Mouse (Mus musculus): Measurements from ENCODE around the gene 1700056E22Rik. TPM values are rescaled to one million over a fixed set of nuclear protein-coding genes. Genes with fewer than 3 reads are reported as not detected.

The 1700056E22Rik gene
- 1.9 and 2.5 TPM in 2 replicates for polyA plus RNA-seq (2016; fragmentation: Nextera tagmentation; extraction: Ambion mirVana)

DNA sequence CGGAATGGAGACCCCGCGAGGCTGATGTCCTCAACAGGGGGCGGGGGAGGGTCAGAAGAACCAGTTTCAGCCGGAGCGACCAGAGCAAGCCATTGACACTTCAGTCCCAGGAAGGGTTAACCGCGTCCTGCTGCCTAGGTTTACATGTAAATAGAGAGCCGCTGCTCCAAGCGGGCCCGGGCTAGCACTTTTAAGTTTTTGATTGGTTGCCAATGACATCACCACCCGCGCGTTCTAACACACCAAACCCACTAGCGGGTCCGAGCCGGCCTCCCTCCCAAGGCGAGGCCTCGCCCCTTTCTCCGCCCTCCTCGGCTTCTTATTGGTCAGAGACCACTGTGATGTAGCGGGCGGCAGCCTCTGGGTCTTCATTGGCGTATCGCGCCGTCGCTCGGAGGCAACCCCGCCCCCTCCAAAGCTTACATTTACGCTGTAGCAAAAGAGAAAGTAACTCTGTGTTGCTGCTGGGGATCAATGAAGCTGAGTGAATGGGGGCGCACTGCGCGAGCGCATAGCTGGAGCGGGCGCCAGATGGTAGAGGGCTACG is at the start of gene 1700056E22Rik:
Gene 1700056E22Rik, minus strand, starts transcription at position 291 of the 547 bp plus-strand sequence.
- WGBS = under 1% methylated on average over 38 of the region's 38 CpGs
- Histone ChIP-seq H3K4me3 (replicated peaks) (peak within 1 kb of the TSS; percentile 69), H3K36me3 (replicated peaks) (peaks cover 19% of the 10 kb centered on the region), H3K9ac (peak within 1 kb of the TSS; percentile 85), H3K27ac (peak within 1 kb of the TSS; percentile 97), H3K27me3 (no peaks in the 10 kb centered on the region), H3K4me1 (peaks cover 44% of the 10 kb centered on the region), H3K4me2 (peak within 1 kb of the TSS; percentile 85), H3K9me3 (no peaks in the 10 kb centered on the region)
- ATAC-seq (ENCODE audit: low FRiP score) = peak; percentile 99

DNA sequence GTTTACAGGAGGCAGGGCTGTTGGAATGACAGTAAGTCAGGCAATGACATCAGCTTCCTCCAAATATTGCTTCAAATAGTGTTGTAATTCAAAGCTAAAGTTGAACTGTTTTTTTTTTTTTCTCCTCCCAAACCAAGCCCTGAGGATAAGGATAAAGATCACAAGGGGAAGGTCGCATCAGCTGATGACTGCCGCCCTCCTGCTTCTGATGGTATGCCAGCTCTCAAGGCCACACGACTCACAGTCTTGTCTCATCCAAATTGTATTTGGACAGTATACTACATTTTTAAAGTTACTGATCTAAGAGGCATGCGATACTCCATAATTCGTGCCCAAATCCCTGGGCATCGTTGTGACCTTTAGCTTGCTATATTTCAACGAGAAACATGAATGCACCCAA is 49.1 kb upstream of the 1700056E22Rik start:
- no peaks in the 10 kb centered on the region for H3K9me3 ChIP-seq
- no peak overlapping the region for H3K4me3 ChIP-seq (replicated peaks)
- H3K9ac ChIP-seq = no peak overlapping the region
- no peak overlapping the region for H3K27ac ChIP-seq
- ATAC-seq (ENCODE audit: low FRiP score) = no peak
- 88% methylated on average over 7 of the region's 7 CpGs for WGBS
- no peaks in the 10 kb centered on the region for H3K27me3 ChIP-seq
- H3K36me3 ChIP-seq (replicated peaks) = no peaks in the 10 kb centered on the region
- no peak overlapping the region for H3K4me2 ChIP-seq
- H3K4me1 ChIP-seq = no peaks in the 10 kb centered on the region

- H3K4me3 ChIP-seq (replicated peaks) = no peak overlapping the region
- H3K9ac ChIP-seq = no peak overlapping the region
- H3K27ac ChIP-seq = no peak overlapping the region
- no peaks in the 10 kb centered on the region for H3K4me1 ChIP-seq
- H3K9me3 ChIP-seq = no peaks in the 10 kb centered on the region
- H3K36me3 ChIP-seq (replicated peaks) = no peaks in the 10 kb centered on the region
- no peak overlapping the region for H3K4me2 ChIP-seq
- 84% methylated on average over 3 of the region's 3 CpGs for WGBS
- H3K27me3 ChIP-seq = no peaks in the 10 kb centered on the region
- no peak for ATAC-seq (ENCODE audit: low FRiP score)
Measured at GRCm38 (mm10) chr1:184082661-184083060, 48.6 kb upstream of the 1700056E22Rik start.

GRCm38 (mm10) chr1:184079304-184079703 is 45.2 kb upstream of the 1700056E22Rik start:
- Histone ChIP-seq H3K27ac (no peak overlapping the region), H3K4me1 (no peaks in the 10 kb centered on the region), H3K9ac (no peak overlapping the region), H3K36me3 (replicated peaks) (peaks cover 1% of the 10 kb centered on the region), H3K4me2 (no peak overlapping the region), H3K4me3 (replicated peaks) (no peak overlapping the region), H3K27me3 (no peaks in the 10 kb centered on the region), H3K9me3 (no peaks in the 10 kb centered on the region)
- no peak for ATAC-seq (ENCODE audit: low FRiP score)
- WGBS = 94% methylated on average over 3 of the region's 3 CpGs

DNA sequence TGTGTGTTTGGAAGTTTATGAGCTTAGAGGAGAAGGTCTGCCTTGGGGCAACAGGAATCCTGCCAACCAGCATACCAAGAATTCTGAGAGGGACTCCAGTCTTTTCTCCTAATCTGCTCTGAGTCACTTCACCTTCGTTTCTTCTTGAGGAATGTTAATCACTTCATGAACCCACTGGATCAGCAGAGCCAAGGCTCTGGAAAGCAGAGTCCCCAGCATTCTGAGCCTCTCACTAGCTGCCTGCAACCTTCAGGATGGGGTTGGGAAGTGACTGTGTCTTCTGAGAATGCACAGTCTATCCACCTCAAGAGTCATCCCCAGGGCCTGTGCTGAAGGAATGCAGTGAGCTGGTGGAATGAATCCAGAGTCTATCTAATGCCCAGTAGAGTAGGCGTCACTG is 42.7 kb upstream of the 1700056E22Rik start:
- Histone ChIP-seq H3K4me2 (no peak overlapping the region), H3K36me3 (replicated peaks) (peaks cover 16% of the 10 kb centered on the region), H3K4me3 (replicated peaks) (no peak overlapping the region), H3K4me1 (no peaks in the 10 kb centered on the region), H3K9ac (no peak overlapping the region), H3K27me3 (no peaks in the 10 kb centered on the region), H3K9me3 (no peaks in the 10 kb centered on the region), H3K27ac (no peak overlapping the region)
- WGBS = 57% methylated on average over 2 of the region's 2 CpGs
- ATAC-seq (ENCODE audit: low FRiP score) = no peak

DNA sequence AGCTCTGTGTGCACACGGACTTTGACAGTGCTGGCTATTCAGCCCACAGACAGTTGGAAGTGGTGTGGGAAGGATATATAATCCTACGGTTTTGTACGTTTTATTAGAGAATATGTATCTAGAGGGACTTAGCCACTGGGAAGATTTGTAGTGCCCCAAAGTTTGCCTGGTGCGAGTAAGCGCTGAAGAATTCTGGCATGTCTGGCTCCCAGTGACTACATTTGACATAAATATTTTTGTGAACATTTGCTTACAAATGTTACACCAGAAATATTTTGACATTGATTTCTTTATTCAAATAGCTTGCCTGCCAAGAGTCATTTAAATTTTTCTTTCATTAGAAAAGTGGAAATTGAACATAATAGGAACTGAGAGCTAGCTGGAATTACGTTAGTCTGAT is 42.0 kb upstream of the 1700056E22Rik start:
- Histone ChIP-seq H3K4me2 (no peak overlapping the region), H3K27ac (no peak overlapping the region), H3K9me3 (no peaks in the 10 kb centered on the region), H3K9ac (no peak overlapping the region), H3K4me1 (no peaks in the 10 kb centered on the region), H3K4me3 (replicated peaks) (no peak overlapping the region), H3K36me3 (replicated peaks) (peaks cover 23% of the 10 kb centered on the region), H3K27me3 (no peaks in the 10 kb centered on the region)
- ATAC-seq (ENCODE audit: low FRiP score) = no peak
- 87% methylated on average over 6 of the region's 6 CpGs for WGBS

DNA sequence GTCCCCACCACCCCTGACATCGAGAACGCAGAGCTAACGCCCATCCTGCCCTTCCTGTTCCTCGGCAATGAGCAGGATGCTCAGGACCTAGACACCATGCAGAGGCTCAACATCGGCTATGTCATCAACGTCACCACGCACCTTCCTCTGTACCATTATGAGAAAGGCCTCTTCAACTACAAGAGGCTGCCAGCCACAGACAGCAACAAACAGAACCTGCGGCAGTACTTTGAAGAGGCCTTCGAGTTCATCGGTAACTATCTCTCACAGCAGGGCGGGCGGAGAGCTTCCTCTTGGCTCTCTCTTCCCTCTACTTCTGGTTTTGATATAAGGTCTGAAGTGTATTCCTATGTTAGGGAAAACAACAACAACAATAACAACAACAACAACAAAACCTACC is 34.9 kb upstream of the 1700056E22Rik start:
- H3K9me3 ChIP-seq = no peaks in the 10 kb centered on the region
- 96% methylated on average over 12 of the region's 12 CpGs for WGBS

DNA sequence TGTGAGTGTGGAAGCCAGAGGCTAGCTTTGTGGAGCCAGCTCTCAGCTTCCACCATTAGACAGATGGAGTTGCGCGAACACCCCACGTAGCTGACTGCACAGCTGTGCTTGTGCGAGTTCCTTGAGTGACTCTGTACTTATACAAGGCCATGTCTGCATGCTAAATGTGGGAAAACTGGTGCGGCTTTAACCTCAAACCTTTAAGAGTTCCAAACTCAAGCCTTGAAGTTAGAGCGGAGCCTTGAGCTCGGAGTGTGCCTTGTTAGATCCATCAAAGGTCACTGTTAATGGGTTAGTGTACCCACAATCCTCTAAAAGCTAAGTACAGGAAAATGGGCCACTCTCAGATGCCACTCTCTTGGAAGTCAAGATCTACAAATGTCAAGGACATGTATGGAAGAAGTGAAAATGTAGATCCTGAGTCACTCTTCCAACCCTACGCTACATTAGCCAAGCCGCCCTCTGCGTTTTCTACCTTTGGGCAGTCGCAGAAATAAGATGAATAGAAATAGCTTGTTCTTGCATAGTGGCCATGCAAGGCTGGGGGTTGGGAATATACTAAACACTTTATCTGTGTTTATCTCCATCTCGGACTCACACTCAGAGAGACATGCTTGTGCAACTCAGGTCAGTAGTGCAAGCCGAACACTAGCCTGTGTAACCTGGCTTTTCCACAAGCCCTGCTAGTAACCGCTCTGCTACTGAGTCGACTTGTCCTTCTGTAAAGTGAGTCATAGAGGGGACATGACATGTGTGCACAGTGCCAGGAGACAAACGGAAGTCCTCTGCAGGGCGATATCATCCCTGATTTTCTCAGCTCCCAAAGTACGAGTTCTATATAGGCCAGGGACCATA is 33.8 kb upstream of the 1700056E22Rik start:
- 94% methylated on average over 18 of the region's 18 CpGs for WGBS
- Histone ChIP-seq H3K36me3 (replicated peaks) (peaks cover 27% of the 10 kb centered on the region), H3K4me3 (replicated peaks) (no peak overlapping the region), H3K9me3 (no peaks in the 10 kb centered on the region), H3K27me3 (no peaks in the 10 kb centered on the region), H3K9ac (no peak overlapping the region), H3K27ac (0 out of 2 replicates have a peak overlapping the region, but pooled peaks have one; percentile 14), H3K4me1 (peaks cover 25% of the 10 kb centered on the region), H3K4me2 (no peak overlapping the region)
- no peak for ATAC-seq (ENCODE audit: low FRiP score)

More for the DNA sequence above, 34.9 kb upstream of the 1700056E22Rik start:
- H3K4me1 ChIP-seq = peaks cover 25% of the 10 kb centered on the region
- H3K4me2 ChIP-seq = no peak overlapping the region
- H3K36me3 ChIP-seq (replicated peaks) = peaks cover 36% of the 10 kb centered on the region
- H3K9ac ChIP-seq = no peak overlapping the region
- ATAC-seq (ENCODE audit: low FRiP score) = no peak
- no peak overlapping the region for H3K4me3 ChIP-seq (replicated peaks)
- no peak overlapping the region for H3K27ac ChIP-seq
- H3K27me3 ChIP-seq = no peaks in the 10 kb centered on the region

- Histone ChIP-seq H3K27ac (peak overlapping the region; percentile 95), H3K36me3 (replicated peaks) (peaks cover 23% of the 10 kb centered on the region), H3K4me2 (peak overlapping the region; percentile 29), H3K27me3 (no peaks in the 10 kb centered on the region), H3K4me3 (replicated peaks) (no peak overlapping the region), H3K4me1 (peaks cover 25% of the 10 kb centered on the region), H3K9me3 (no peaks in the 10 kb centered on the region), H3K9ac (no peak overlapping the region)
- ATAC-seq (ENCODE audit: low FRiP score) = peak; percentile 71; the same call in 1 of the 2 replicates
- 41% methylated on average over 11 of the region's 11 CpGs for WGBS
Measured at GRCm38 (mm10) chr1:184066460-184067287, 32.6 kb upstream of the 1700056E22Rik start.

- 52% methylated on average over 13 of the region's 13 CpGs for WGBS
- Histone ChIP-seq H3K4me3 (replicated peaks) (no peak overlapping the region), H3K4me2 (peak overlapping the region; percentile 29), H3K36me3 (replicated peaks) (peaks cover 14% of the 10 kb centered on the region), H3K27me3 (no peaks in the 10 kb centered on the region), H3K9me3 (no peaks in the 10 kb centered on the region), H3K4me1 (peaks cover 28% of the 10 kb centered on the region), H3K9ac (no peak overlapping the region), H3K27ac (peak overlapping the region; percentile 95)
- ATAC-seq (ENCODE audit: low FRiP score) = peak; percentile 94
Measured at GRCm38 (mm10) chr1:184065589-184066361, 31.7 kb upstream of the 1700056E22Rik start.

- 87% methylated on average over 7 of the region's 7 CpGs for WGBS
- Histone ChIP-seq H3K9me3 (no peaks in the 10 kb centered on the region), H3K36me3 (replicated peaks) (peaks cover 5% of the 10 kb centered on the region), H3K4me2 (no peak overlapping the region), H3K27me3 (no peaks in the 10 kb centered on the region), H3K9ac (no peak overlapping the region), H3K4me1 (peaks cover 28% of the 10 kb centered on the region), H3K4me3 (replicated peaks) (no peak overlapping the region), H3K27ac (no peak overlapping the region)
- ATAC-seq (ENCODE audit: low FRiP score) = no peak
Measured at GRCm38 (mm10) chr1:184064306-184064705, 30.2 kb upstream of the 1700056E22Rik start.

Data from forebrain, embryonic 12.5 days (tissue).